Mouse (Mus musculus): Measurements from ENCODE around the gene Rhov. TPM values are rescaled to one million over a fixed set of nuclear protein-coding genes. Genes with fewer than 3 reads are reported as not detected.

Gene Rhov
- total and polyA plus RNA-seq, 2 experiments from 2014 or later = 3.4 TPM; not detected in 1

DNA sequence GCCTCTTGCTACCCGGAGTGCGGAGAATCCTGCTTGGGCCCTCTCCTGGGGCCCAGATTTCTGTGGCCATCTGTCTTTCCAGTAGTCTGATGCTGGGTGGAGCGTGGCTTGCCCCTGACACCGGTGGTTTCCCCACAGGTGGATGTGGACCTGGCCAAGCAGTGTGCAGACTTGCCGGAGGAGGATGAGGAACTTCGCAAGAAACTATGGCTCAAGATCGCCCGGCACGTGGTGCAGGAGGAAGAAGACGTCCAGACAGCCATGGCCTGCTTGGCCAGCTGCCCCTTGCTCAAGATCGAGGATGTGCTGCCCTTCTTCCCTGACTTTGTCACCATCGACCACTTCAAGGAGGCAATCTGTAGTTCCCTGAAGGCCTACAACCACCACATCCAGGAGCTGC is 25.7 kb upstream of the Rhov start:
- ATAC-seq (ENCODE audit: insufficient read depth, low read depth) = no peak
- no peak overlapping the region for H3K27ac ChIP-seq (ENCODE audit: low read depth)
- peaks cover 16% of the 10 kb centered on the region for H3K4me1 ChIP-seq (ENCODE audit: control insufficient read depth, insufficient read depth)
- TF ChIP-seq CTCF (IDR thresholded peaks at IDR 0.05; ENCODE audit: low read depth) (no peak), EP300 (IDR thresholded peaks at IDR 0.05; ENCODE audit: low read depth) (no peak)
- no peak overlapping the region for H3K9ac ChIP-seq (replicated peaks; ENCODE audit: low read depth, low read length)
- no peaks in the 10 kb centered on the region for H3K9me3 ChIP-seq (replicated peaks; ENCODE audit: control insufficient read depth, low read length)
- no peak overlapping the region for H3K4me2 ChIP-seq (ENCODE audit: low read depth, low read length)
- H3K36me3 ChIP-seq (replicated peaks; ENCODE audit: control insufficient read depth, insufficient read depth, low read length) = peaks cover 60% of the 10 kb centered on the region
- no peak for DNase-seq (ENCODE audit: low spot score)
- no peak overlapping the region for H3K4me3 ChIP-seq (ENCODE audit: low read depth, low read length)
- H3K27me3 ChIP-seq (ENCODE audit: control insufficient read depth, insufficient read depth, low read length) = no peaks in the 10 kb centered on the region
- WGBS = 88% methylated on average over 12 of the region's 12 CpGs

DNA sequence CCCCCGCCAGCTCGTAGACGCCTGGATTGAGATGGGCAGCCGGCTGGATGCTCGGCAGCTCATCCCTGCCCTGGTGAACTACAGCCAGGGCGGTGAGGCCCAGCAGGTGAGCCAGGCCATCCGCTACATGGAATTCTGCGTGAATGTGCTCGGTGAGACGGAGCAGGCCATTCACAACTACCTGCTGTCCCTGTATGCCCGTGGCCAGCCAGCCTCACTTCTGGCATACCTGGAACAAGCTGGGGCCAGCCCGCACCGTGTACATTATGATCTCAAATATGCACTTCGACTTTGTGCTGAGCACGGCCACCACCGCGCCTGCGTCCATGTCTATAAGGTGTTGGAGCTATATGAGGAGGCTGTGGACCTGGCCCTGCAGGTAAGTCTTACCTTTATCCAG is 23.3 kb upstream of the Rhov start:
- Histone ChIP-seq H3K36me3 (replicated peaks; ENCODE audit: control insufficient read depth, insufficient read depth, low read length) (peaks cover 77% of the 10 kb centered on the region), H3K4me3 (ENCODE audit: low read depth, low read length) (no peak overlapping the region), H3K9me3 (replicated peaks; ENCODE audit: control insufficient read depth, low read length) (no peaks in the 10 kb centered on the region), H3K4me2 (ENCODE audit: low read depth, low read length) (no peak overlapping the region), H3K9ac (replicated peaks; ENCODE audit: low read depth, low read length) (no peak overlapping the region), H3K4me1 (ENCODE audit: control insufficient read depth, insufficient read depth) (peaks cover 8% of the 10 kb centered on the region; the same call in 1 of the 2 replicates), H3K27me3 (ENCODE audit: control insufficient read depth, insufficient read depth, low read length) (no peaks in the 10 kb centered on the region), H3K27ac (ENCODE audit: low read depth) (no peak overlapping the region)
- ATAC-seq (ENCODE audit: insufficient read depth, low read depth) (no peak), DNase-seq (ENCODE audit: low spot score) (no peak)
- WGBS = 91% methylated on average over 18 of the region's 18 CpGs
- TF ChIP-seq EP300 (IDR thresholded peaks at IDR 0.05; ENCODE audit: low read depth) (no peak), CTCF (IDR thresholded peaks at IDR 0.05; ENCODE audit: low read depth) (no peak)

DNA sequence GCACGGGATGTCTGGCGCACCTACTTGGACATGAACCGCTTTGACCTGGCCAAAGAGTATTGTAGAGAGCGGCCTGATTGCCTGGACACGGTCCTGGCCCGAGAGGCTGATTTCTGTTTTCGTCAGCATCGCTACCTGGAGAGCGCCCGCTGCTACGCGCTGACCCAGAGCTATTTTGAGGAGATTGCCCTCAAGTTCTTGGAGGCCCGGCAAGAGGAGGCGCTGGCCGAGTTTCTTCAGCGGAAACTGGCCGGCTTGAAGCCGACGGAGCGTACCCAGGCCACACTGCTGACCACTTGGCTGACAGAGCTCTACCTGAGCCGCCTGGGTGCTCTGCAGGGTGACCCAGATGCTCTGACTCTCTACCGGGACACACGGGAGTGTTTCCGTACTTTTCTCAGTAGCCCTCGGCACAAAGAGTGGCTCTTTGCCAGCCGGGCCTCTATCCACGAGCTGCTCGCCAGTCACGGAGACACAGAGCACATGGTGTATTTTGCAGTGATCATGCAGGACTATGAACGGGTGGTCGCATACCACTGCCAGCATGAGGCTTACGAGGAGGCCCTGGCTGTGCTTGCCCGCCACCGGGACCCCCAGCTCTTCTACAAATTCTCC is 22.8 kb upstream of the Rhov start:
- DNase-seq (ENCODE audit: low spot score) (no peak), ATAC-seq (ENCODE audit: insufficient read depth, low read depth) (no peak)
- Histone ChIP-seq H3K36me3 (replicated peaks; ENCODE audit: control insufficient read depth, insufficient read depth, low read length) (peaks cover 77% of the 10 kb centered on the region), H3K27ac (ENCODE audit: low read depth) (no peak overlapping the region), H3K9me3 (replicated peaks; ENCODE audit: control insufficient read depth, low read length) (no peaks in the 10 kb centered on the region), H3K4me2 (ENCODE audit: low read depth, low read length) (no peak overlapping the region), H3K4me1 (ENCODE audit: control insufficient read depth, insufficient read depth) (peaks cover 7% of the 10 kb centered on the region; the same call in 1 of the 2 replicates), H3K9ac (replicated peaks; ENCODE audit: low read depth, low read length) (no peak overlapping the region), H3K27me3 (ENCODE audit: control insufficient read depth, insufficient read depth, low read length) (no peaks in the 10 kb centered on the region), H3K4me3 (ENCODE audit: low read depth, low read length) (no peak overlapping the region)
- 89% methylated on average over 34 of the region's 34 CpGs for WGBS
- TF ChIP-seq CTCF (IDR thresholded peaks at IDR 0.05; ENCODE audit: low read depth) = no peak
- no peak for TF ChIP-seq EP300 (IDR thresholded peaks at IDR 0.05; ENCODE audit: low read depth)

DNA sequence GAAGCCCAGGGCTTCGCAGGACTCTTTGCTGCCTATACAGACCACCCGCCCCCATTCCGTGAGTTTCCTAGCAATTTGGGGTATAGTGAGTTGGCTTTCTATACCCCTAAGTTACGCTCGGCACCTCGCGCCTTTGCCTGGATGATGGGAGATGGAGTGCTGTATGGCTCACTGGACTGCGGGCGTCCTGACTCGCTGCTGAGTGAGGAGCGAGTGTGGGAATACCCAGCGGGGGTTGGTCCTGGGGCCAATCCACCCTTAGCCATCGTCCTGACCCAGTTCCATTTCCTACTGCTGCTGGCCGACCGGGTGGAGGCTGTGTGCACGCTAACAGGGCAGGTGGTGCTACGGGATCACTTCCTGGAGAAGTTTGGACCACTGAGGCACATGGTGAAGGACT is 22.2 kb upstream of the Rhov start:
- H3K4me1 ChIP-seq (ENCODE audit: control insufficient read depth, insufficient read depth) = peaks cover 7% of the 10 kb centered on the region; the same call in 1 of the 2 replicates
- no peak for ATAC-seq (ENCODE audit: insufficient read depth, low read depth)
- no peaks in the 10 kb centered on the region for H3K9me3 ChIP-seq (replicated peaks; ENCODE audit: control insufficient read depth, low read length)
- H3K9ac ChIP-seq (replicated peaks; ENCODE audit: low read depth, low read length) = no peak overlapping the region
- H3K4me2 ChIP-seq (ENCODE audit: low read depth, low read length) = no peak overlapping the region
- H3K27me3 ChIP-seq (ENCODE audit: control insufficient read depth, insufficient read depth, low read length) = no peaks in the 10 kb centered on the region
- no peak overlapping the region for H3K27ac ChIP-seq (ENCODE audit: low read depth)
- H3K4me3 ChIP-seq (ENCODE audit: low read depth, low read length) = no peak overlapping the region
- DNase-seq (ENCODE audit: low spot score) = no peak
- 90% methylated on average over 17 of the region's 17 CpGs for WGBS
- H3K36me3 ChIP-seq (replicated peaks; ENCODE audit: control insufficient read depth, insufficient read depth, low read length) = peaks cover 72% of the 10 kb centered on the region
- TF ChIP-seq CTCF (IDR thresholded peaks at IDR 0.05; ENCODE audit: low read depth) = no peak
- TF ChIP-seq EP300 (IDR thresholded peaks at IDR 0.05; ENCODE audit: low read depth) = no peak

DNA sequence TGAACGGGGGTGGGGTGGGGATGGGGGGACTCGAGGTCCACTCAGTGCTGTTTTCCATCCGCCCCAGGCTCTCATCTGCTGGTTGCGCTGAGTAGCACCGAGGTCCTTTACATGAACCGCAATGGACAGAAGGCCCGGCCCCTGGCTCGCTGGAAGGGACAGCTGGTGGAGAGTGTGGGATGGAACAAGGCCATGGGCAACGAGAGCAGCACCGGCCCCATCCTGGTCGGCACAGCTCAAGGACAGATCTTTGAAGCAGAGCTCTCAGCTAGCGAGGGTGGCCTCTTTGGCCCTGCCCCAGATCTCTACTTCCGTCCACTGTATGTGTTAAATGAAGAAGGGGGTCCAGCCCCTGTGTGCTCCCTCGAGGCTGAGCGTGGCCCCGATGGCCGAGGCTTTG is 21.8 kb upstream of the Rhov start:
- Histone ChIP-seq H3K36me3 (replicated peaks; ENCODE audit: control insufficient read depth, insufficient read depth, low read length) (peaks cover 68% of the 10 kb centered on the region), H3K27me3 (ENCODE audit: control insufficient read depth, insufficient read depth, low read length) (no peaks in the 10 kb centered on the region), H3K9me3 (replicated peaks; ENCODE audit: control insufficient read depth, low read length) (no peaks in the 10 kb centered on the region), H3K4me2 (ENCODE audit: low read depth, low read length) (no peak overlapping the region), H3K27ac (ENCODE audit: low read depth) (no peak overlapping the region), H3K4me3 (ENCODE audit: low read depth, low read length) (no peak overlapping the region), H3K9ac (replicated peaks; ENCODE audit: low read depth, low read length) (no peak overlapping the region), H3K4me1 (ENCODE audit: control insufficient read depth, insufficient read depth) (peaks cover 7% of the 10 kb centered on the region; the same call in 1 of the 2 replicates)
- TF ChIP-seq EP300 (IDR thresholded peaks at IDR 0.05; ENCODE audit: low read depth) (no peak), CTCF (IDR thresholded peaks at IDR 0.05; ENCODE audit: low read depth) (no peak)
- 91% methylated on average over 17 of the region's 17 CpGs for WGBS
- no peak for DNase-seq (ENCODE audit: low spot score)
- no peak for ATAC-seq (ENCODE audit: insufficient read depth, low read depth)

DNA sequence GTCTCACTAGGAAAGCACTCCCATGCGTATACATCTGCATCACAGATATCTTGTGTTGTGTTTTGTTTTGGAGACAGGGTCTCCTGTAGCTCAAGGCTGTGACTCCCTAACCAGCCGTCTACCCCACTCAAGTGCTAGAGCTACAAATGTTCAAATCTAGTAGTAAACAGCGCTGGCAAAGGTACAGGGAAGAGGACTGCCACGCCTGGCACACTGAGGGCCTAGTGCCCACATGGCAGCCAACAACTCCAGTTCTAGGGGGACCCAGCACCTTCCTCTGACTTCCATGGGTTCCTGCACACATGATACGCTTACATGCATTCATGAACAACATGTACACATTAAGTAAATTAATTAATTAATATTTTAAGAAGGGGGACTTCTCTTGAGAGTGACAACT is 21.2 kb upstream of the Rhov start:
- peaks cover 62% of the 10 kb centered on the region for H3K36me3 ChIP-seq (replicated peaks; ENCODE audit: control insufficient read depth, insufficient read depth, low read length)
- DNase-seq (ENCODE audit: low spot score) (no peak), ATAC-seq (ENCODE audit: insufficient read depth, low read depth) (no peak)
- WGBS = 89% methylated on average over 5 of the region's 5 CpGs
- no peaks in the 10 kb centered on the region for H3K27me3 ChIP-seq (ENCODE audit: control insufficient read depth, insufficient read depth, low read length)
- TF ChIP-seq CTCF (IDR thresholded peaks at IDR 0.05; ENCODE audit: low read depth) (no peak), EP300 (IDR thresholded peaks at IDR 0.05; ENCODE audit: low read depth) (no peak)
- H3K4me1 ChIP-seq (ENCODE audit: control insufficient read depth, insufficient read depth) = peaks cover 7% of the 10 kb centered on the region; the same call in 1 of the 2 replicates
- H3K9me3 ChIP-seq (replicated peaks; ENCODE audit: control insufficient read depth, low read length) = no peaks in the 10 kb centered on the region
- no peak overlapping the region for H3K27ac ChIP-seq (ENCODE audit: low read depth)
- no peak overlapping the region for H3K4me2 ChIP-seq (ENCODE audit: low read depth, low read length)
- no peak overlapping the region for H3K9ac ChIP-seq (replicated peaks; ENCODE audit: low read depth, low read length)
- no peak overlapping the region for H3K4me3 ChIP-seq (ENCODE audit: low read depth, low read length)

All from heart, postnatal 0 days (tissue).